ENCODE assay signal across 16 mouse cellular contexts in genomic region chr9:45395796-45396195, GRCm38 (mm10). TPM values are rescaled to one million over a fixed set of nuclear protein-coding genes. Genes with fewer than 3 reads are reported as not detected.
"Had no signal": no experiment of that assay in that cellular context is flagged by ENCODE, and none has a peak within 500 bp of the region (broad histone marks: within the 10 kb centered on the region; RNA-seq: fewer than 3 reads in every experiment).

No protein-coding gene starts in this region.

- H3K9ac ChIP-seq: limb, embryonic 12.5 days; liver, embryonic 14.5 days; neural tube, embryonic 15.5 days had no signal

- H3K27me3 ChIP-seq: neural tube, embryonic 15.5 days had no signal

- H3K9me3 ChIP-seq: limb, embryonic 12.5 days; midbrain, embryonic 10.5 days; neural tube, embryonic 15.5 days had no signal

- DNase-seq: liver; lung, adult 2 months; lung, postnatal 4 days; midbrain, embryonic 14.5 days; right cerebral cortex, adult 18-20 months; right cerebral cortex, postnatal 25 days; thymus, adult 2 months; thymus, postnatal 25 days had no signal

- H3K4me1 ChIP-seq: limb, embryonic 12.5 days; midbrain, embryonic 10.5 days; neural tube, embryonic 15.5 days had no signal

- H3K4me3 ChIP-seq: layer of hippocampus, adult 2 months; limb, embryonic 12.5 days; midbrain, embryonic 10.5 days; myocyte; neural tube, embryonic 15.5 days had no signal

- H3K4me2 ChIP-seq: limb, embryonic 12.5 days; neural tube, embryonic 15.5 days had no signal

- ATAC-seq: hindbrain, postnatal 0 days; lung, postnatal 0 days had no signal

- H3K27ac ChIP-seq: hindbrain, postnatal 0 days; layer of hippocampus, adult 2 months; limb, embryonic 12.5 days; liver, embryonic 14.5 days; midbrain, embryonic 10.5 days; neural tube, embryonic 15.5 days had no signal

RNA-seq across cellular contexts. Expression of gene Dscaml1, which starts 30.6 kb away (rescaled TPM):
- polyA plus RNA-seq: liver, embryonic 14.5 days; myocyte had no signal
